ENCODE assay signal across 8 mouse cellular contexts in the genomic region with DNA sequence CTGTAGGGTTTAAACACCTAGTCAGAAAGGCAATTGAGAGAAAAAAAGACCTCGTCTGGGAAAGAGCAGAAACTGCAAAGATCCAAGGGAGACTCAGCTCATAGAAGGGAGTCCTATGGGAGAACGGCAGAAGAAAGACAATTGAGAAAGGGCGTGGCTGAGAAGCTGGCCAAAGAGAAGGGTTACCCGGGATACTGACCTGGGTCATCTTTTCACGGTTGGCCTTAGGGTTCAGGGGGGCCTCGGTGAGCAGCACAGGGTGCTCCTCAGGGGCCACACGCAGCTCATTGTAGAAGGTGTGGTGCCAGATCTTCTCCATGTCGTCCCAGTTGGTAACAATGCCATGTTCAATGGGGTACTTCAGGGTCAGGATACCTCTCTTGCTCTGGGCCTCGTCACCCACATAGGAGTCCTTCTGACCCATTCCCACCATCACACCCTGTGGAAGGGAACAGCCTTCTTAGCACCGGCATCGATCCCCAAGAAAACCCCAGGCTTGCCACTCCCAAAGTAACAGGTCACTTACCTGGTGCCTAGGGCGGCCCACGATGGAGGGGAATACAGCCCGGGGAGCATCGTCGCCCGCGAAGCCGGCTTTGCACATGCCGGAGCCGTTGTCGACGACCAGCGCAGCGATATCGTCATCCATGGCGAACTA. TPM values are rescaled to one million over a fixed set of nuclear protein-coding genes. Genes with fewer than 3 reads are reported as not detected.
A peak's percentile ranks its signal among the peaks of the same experiment; 100 is the strongest.
DNase-seq lines count a peak whose midpoint lies in the region; ATAC-seq and TF ChIP-seq lines count a peak whose summit lies in the region.

No protein-coding gene starts in this region.

- TF ChIP-seq CTCF in heart, adult 2 months (IDR thresholded peaks at IDR 0.05), result no peak
- no peak for TF ChIP-seq CTCF in CH12.LX (conservative IDR thresholded peaks at IDR 0.05 in 1 of 2, IDR thresholded peaks at IDR 0.05 in 1 of 2; ENCODE audit: low read depth in 2 of 2, low read length in 2 of 2)

- peak overlapping the region; percentile 84 for H3K4me2 ChIP-seq in CH12.LX (ENCODE audit: insufficient read depth, low read depth, poor library complexity, severe bottlenecking)
- peak overlapping the region; percentile 64 for H3K4me2 ChIP-seq in forebrain, embryonic 16.5 days (ENCODE audit: low read length)
- peak overlapping the region; percentile 74 for H3K4me2 ChIP-seq in liver, embryonic 12.5 days

- DNase-seq in heart, adult 2 months, result no peak
- no peak for DNase-seq in heart, postnatal 25 days (ENCODE audit: low spot score)
- DNase-seq in CH12.LX (ENCODE audit: extremely low read depth), result no peak
- DNase-seq in c-Kit-positive CD71-positive TER-119-positive erythroid progenitor cells, embryonic 14.5 days (ENCODE audit: low spot score), result no peak
- DNase-seq in T-cell, adult 2 months (ENCODE audit: low spot score), result no peak
- no peak for DNase-seq in adrenal gland, postnatal 14 days

- WGBS in heart, adult 2 months, result 1% methylated on average over 27 of the region's 27 CpGs
- 5% methylated on average over 27 of the region's 27 CpGs for WGBS in forebrain, embryonic 16.5 days
- 6% methylated on average over 27 of the region's 27 CpGs for WGBS in liver, embryonic 12.5 days (ENCODE audit: insufficient replicate concordance)

- H3K36me3 ChIP-seq in heart, adult 2 months (ENCODE audit: control insufficient read depth, insufficient read depth, low read length), result peaks cover 16% of the 10 kb centered on the region
- H3K36me3 ChIP-seq in CH12.LX (replicated peaks in 1 of 2; ENCODE audit: control insufficient read depth in 1 of 2, insufficient read depth in 1 of 2, low read length in 1 of 2), result peaks cover 46 to 53% of the 10 kb centered on the region in 2 experiments
- peaks cover 31% of the 10 kb centered on the region for H3K36me3 ChIP-seq in forebrain, embryonic 16.5 days (ENCODE audit: control insufficient read depth, insufficient read depth)
- H3K36me3 ChIP-seq in liver, embryonic 12.5 days, result peaks cover 55% of the 10 kb centered on the region

- no peak for TF ChIP-seq EP300 in heart, adult 2 months (IDR thresholded peaks at IDR 0.05; ENCODE audit: insufficient read depth, low read depth, low read length)
- TF ChIP-seq EP300 in CH12.LX (IDR thresholded peaks at IDR 0.05; ENCODE audit: low read length), result no peak

- H3K9ac ChIP-seq in heart, adult 2 months (ENCODE audit: low read depth, low read length), result peak overlapping the region; percentile 61
- H3K9ac ChIP-seq in CH12.LX (ENCODE audit: insufficient read depth, low read depth), result peak overlapping the region; percentile 79
- peak overlapping the region; percentile 100 for H3K9ac ChIP-seq in forebrain, embryonic 16.5 days (replicated peaks; ENCODE audit: low read depth, low read length)
- peak overlapping the region; percentile 100 for H3K9ac ChIP-seq in liver, embryonic 12.5 days

- intact Hi-C loops in heart, adult 2 months (cut with DNase I), result loop anchor here (1.0 to 2.0 kb wide), 2 partner anchors 24 kb away; no protein-coding TSS in a partner anchor
- intact Hi-C loops in heart, postnatal 25 days (cut with DNase I), result loop anchor here (1.0 to 5.0 kb wide), 2 partner anchors 27 to 83 kb away; no protein-coding TSS in a partner anchor

- H3K27ac ChIP-seq in heart, adult 2 months, result peak overlapping the region; percentile 100
- H3K27ac ChIP-seq in CH12.LX (ENCODE audit: insufficient read depth, low read depth), result peak overlapping the region; percentile 97; the same call in 1 of the 2 replicates
- H3K27ac ChIP-seq in forebrain, embryonic 16.5 days (ENCODE audit: low read length), result peak overlapping the region; percentile 100
- H3K27ac ChIP-seq in liver, embryonic 12.5 days, result peak overlapping the region; percentile 100

- H3K9me3 ChIP-seq in CH12.LX (replicated peaks; ENCODE audit: low read length), result no peaks in the 10 kb centered on the region
- no peaks in the 10 kb centered on the region for H3K9me3 ChIP-seq in forebrain, embryonic 16.5 days (ENCODE audit: control insufficient read depth, low read length)
- H3K9me3 ChIP-seq in liver, embryonic 12.5 days (replicated peaks), result no peaks in the 10 kb centered on the region

- H3K4me3 ChIP-seq in heart, adult 2 months, result peak overlapping the region; percentile 93
- H3K4me3 ChIP-seq in CH12.LX (replicated peaks in 1 of 3; ENCODE audit: low read depth in 2 of 3, low read length in 2 of 3, poor library complexity in 1 of 3), result peak overlapping the region; percentile 54 to 96 (median 85)
- peak overlapping the region; percentile 100 for H3K4me3 ChIP-seq in forebrain, embryonic 16.5 days (replicated peaks; ENCODE audit: low read length)
- peak overlapping the region; percentile 94 for H3K4me3 ChIP-seq in liver, embryonic 12.5 days

- H3K79me2 ChIP-seq in heart, adult 2 months (replicated peaks; ENCODE audit: control insufficient read depth, insufficient read depth, low read length), result peaks cover 2% of the 10 kb centered on the region; the same call in 1 of the 2 replicates
- peaks cover 38% of the 10 kb centered on the region for H3K79me2 ChIP-seq in CH12.LX (replicated peaks; ENCODE audit: control insufficient read depth, extremely low read depth, insufficient read depth, poor library complexity, severe bottlenecking)

- dilution Hi-C loops in CH12.LX (cut with MboI; ENCODE audit: extremely low pct_ligation_motif_present, extremely low pct_unique_long_range_greater_than_20kb, low sequenced_read_pairs), result no loop called here

- no peak for TF ChIP-seq RAD21 in CH12.LX (IDR thresholded peaks at IDR 0.05; ENCODE audit: low read depth, low read length)

- no peak for TF ChIP-seq POLR2A in heart, adult 2 months (IDR thresholded peaks at IDR 0.05; ENCODE audit: insufficient read depth, low read depth, low read length)
- TF ChIP-seq POLR2A in CH12.LX (IDR thresholded peaks at IDR 0.05; ENCODE audit: low read depth, low read length), result no peak; the same call in none of the 2 replicates

- ATAC-seq in forebrain, embryonic 16.5 days, result no peak; the same call in 1 of the 2 replicates
- no peak for ATAC-seq in liver, embryonic 12.5 days

- H3K27me3 ChIP-seq in heart, adult 2 months (ENCODE audit: control insufficient read depth, insufficient read depth, low read length), result no peaks in the 10 kb centered on the region
- no peaks in the 10 kb centered on the region for H3K27me3 ChIP-seq in CH12.LX (replicated peaks)
- H3K27me3 ChIP-seq in forebrain, embryonic 16.5 days (replicated peaks; ENCODE audit: control insufficient read depth, insufficient read depth, low read length), result no peaks in the 10 kb centered on the region
- H3K27me3 ChIP-seq in liver, embryonic 12.5 days (replicated peaks), result no peaks in the 10 kb centered on the region

- H3K4me1 ChIP-seq in heart, adult 2 months (ENCODE audit: control insufficient read depth, insufficient read depth, low read length), result peaks cover 27% of the 10 kb centered on the region
- H3K4me1 ChIP-seq in CH12.LX (ENCODE audit: control insufficient read depth in 1 of 2, insufficient read depth in 2 of 2), result peaks cover 31 to 55% of the 10 kb centered on the region in 2 experiments
- H3K4me1 ChIP-seq in forebrain, embryonic 16.5 days (replicated peaks; ENCODE audit: control insufficient read depth, insufficient read depth, low read length), result peaks cover 43% of the 10 kb centered on the region
- peaks cover 58% of the 10 kb centered on the region for H3K4me1 ChIP-seq in liver, embryonic 12.5 days

- in situ Hi-C loops in CH12.LX (cut with MboI; ENCODE audit: low pct_ligation_motif_present, low pct_unique_long_range_greater_than_20kb, low sequenced_read_pairs), result no loop called here

TF ChIP-seq in CH12.LX, 34 proteins besides CTCF, POLR2A, EP300 and RAD21:
- TF ChIP-seq ZMIZ1 (IDR thresholded peaks at IDR 0.05; ENCODE audit: low read depth, low read length) (0 out of 2 replicates have a peak, but pooled peaks have one; percentile 12), USF1 (IDR thresholded peaks at IDR 0.05; ENCODE audit: low read depth, low read length) (no peak), POLR2AphosphoS2 (IDR thresholded peaks at IDR 0.05; ENCODE audit: low read depth, low read length) (0 out of 2 replicates have a peak, but pooled peaks have one; percentile 30), USF2 (conservative IDR thresholded peaks at IDR 0.05; ENCODE audit: low read depth, low read length) (0 out of 2 replicates have a peak, but pooled peaks have one; percentile 5)

RNA-seq across cellular contexts. Expression of gene Actb, which starts 1.4 kb away (rescaled TPM):
- total RNA-seq in heart, adult 2 months (2021), result 100 to 1,000 TPM; 679 to 987 TPM
- 1,148 and 1,181 TPM in 2 replicates for polyA plus RNA-seq in heart, adult 2 months (2012; rRNA removed)
- 100 to 1,000 TPM; 898 to 947 TPM for total RNA-seq in heart, postnatal 25 days (2021)
- 4,756 and 5,246 TPM in 2 replicates for total RNA-seq in CH12.LX (2012; rRNA removed)
- total RNA-seq in CH12.LX (2014; rRNA removed), result 3,882 and 4,152 TPM in 2 replicates
- 3,023 and 5,048 TPM in 2 replicates for polyA plus RNA-seq in CH12.LX (2012; ENCODE audit: insufficient read length, low read depth)
- 15,087 and 15,431 TPM in 2 replicates for polyA plus RNA-seq in forebrain, embryonic 16.5 days (2015; fragmentation: Nextera tagmentation; extraction: Ambion mirVana)
- polyA plus RNA-seq in liver, embryonic 12.5 days (2016; fragmentation: Nextera tagmentation; extraction: Ambion mirVana), result 7,775 and 7,997 TPM in 2 replicates
- total RNA-seq in adrenal gland, postnatal 14 days (2021), result 2,967 and 3,254 TPM in 2 replicates

RNA-seq across cellular contexts. Expression of gene Fbxl18, which starts 9.9 kb away (rescaled TPM):
- 1 to 10 TPM; 4.0 to 4.5 TPM for total RNA-seq in heart, adult 2 months (2021)
- 6.9 and 7.6 TPM in 2 replicates for polyA plus RNA-seq in heart, adult 2 months (2012; rRNA removed)
- 1 to 10 TPM; 5.4 to 6.0 TPM for total RNA-seq in heart, postnatal 25 days (2021)
- total RNA-seq in CH12.LX (2012; rRNA removed) (5.0 and 6.4 TPM in 2 replicates), CH12.LX (2014; rRNA removed) (2.3 and 3.7 TPM in 2 replicates)
- 5.0 and 5.5 TPM in 2 replicates for polyA plus RNA-seq in CH12.LX (2012; ENCODE audit: insufficient read length, low read depth)
- 29.5 and 31.4 TPM in 2 replicates for polyA plus RNA-seq in forebrain, embryonic 16.5 days (2015; fragmentation: Nextera tagmentation; extraction: Ambion mirVana)
- 5.8 and 6.1 TPM in 2 replicates for polyA plus RNA-seq in liver, embryonic 12.5 days (2016; fragmentation: Nextera tagmentation; extraction: Ambion mirVana)
- 11.8 and 12.0 TPM in 2 replicates for total RNA-seq in adrenal gland, postnatal 14 days (2021)

RNA-seq across cellular contexts. Expression of gene Fscn1, which starts 55.0 kb away (rescaled TPM):
- total RNA-seq in heart, adult 2 months (2021), result 10 to 100 TPM; 18.7 to 22.5 TPM
- 37.0 and 47.7 TPM in 2 replicates for polyA plus RNA-seq in heart, adult 2 months (2012; rRNA removed)
- 10 to 100 TPM; 36.6 to 42.8 TPM for total RNA-seq in heart, postnatal 25 days (2021)
- total RNA-seq in CH12.LX (2012; rRNA removed), result 51.7 and 65.3 TPM in 2 replicates
- 18.2 and 19.7 TPM in 2 replicates for total RNA-seq in CH12.LX (2014; rRNA removed)
- 70.4 and 75.7 TPM in 2 replicates for polyA plus RNA-seq in CH12.LX (2012; ENCODE audit: insufficient read length, low read depth)
- 541 and 600 TPM in 2 replicates for polyA plus RNA-seq in forebrain, embryonic 16.5 days (2015; fragmentation: Nextera tagmentation; extraction: Ambion mirVana)
- polyA plus RNA-seq in liver, embryonic 12.5 days (2016; fragmentation: Nextera tagmentation; extraction: Ambion mirVana), result 69.1 and 69.4 TPM in 2 replicates
- 62.0 and 75.3 TPM in 2 replicates for total RNA-seq in adrenal gland, postnatal 14 days (2021)
